In genomic region chr1:35385430-35385829, GRCm38 (mm10) we compare ENCODE assay signal across 9 mouse cellular contexts.
DNase-seq lines count a peak whose midpoint lies in the region; ATAC-seq and TF ChIP-seq lines count a peak whose summit lies in the region.
"Had no signal": no experiment of that assay in that cellular context is flagged by ENCODE, and none has a peak within 500 bp of the region (broad histone marks: within the 10 kb centered on the region; RNA-seq: fewer than 3 reads in every experiment).

No protein-coding gene starts in this region.

- peak overlapping the region; percentile 52 for H3K4me2 ChIP-seq in heart, embryonic 16.5 days (ENCODE audit: low read depth, low read length)

- H3K9me3 ChIP-seq in E14TG2a.4 (ENCODE audit: low read length): no peaks in the 10 kb centered on the region
- no peaks in the 10 kb centered on the region for H3K9me3 ChIP-seq in heart, embryonic 16.5 days (replicated peaks; ENCODE audit: control insufficient read depth, low read length)
- H3K9me3 ChIP-seq: megakaryocyte, embryonic 14.5 days had no signal

- 0 out of 2 replicates have a peak, but pooled peaks have one; percentile 14 for ATAC-seq in heart, embryonic 16.5 days (replicated peaks; ENCODE audit: extremely low read depth, insufficient read depth, low FRiP score)
- peak; percentile 85 for ATAC-seq in megakaryocyte progenitor cell, adult 5-6 weeks (replicated peaks; ENCODE audit: poor library complexity)
- no peak for ATAC-seq in inflammation-experienced regulatory T-cells, adult 6 months

- no peak overlapping the region for H3K27ac ChIP-seq in heart, embryonic 16.5 days (ENCODE audit: low read length)

- no peaks in the 10 kb centered on the region for H3K4me1 ChIP-seq in E14TG2a.4 (replicated peaks; ENCODE audit: low read depth, low read length)
- peaks cover 4% of the 10 kb centered on the region for H3K4me1 ChIP-seq in heart, embryonic 16.5 days (ENCODE audit: control insufficient read depth, insufficient read depth, low read length)
- H3K4me1 ChIP-seq: megakaryocyte, embryonic 14.5 days had no signal

- H3K36me3 ChIP-seq in E14TG2a.4 (ENCODE audit: insufficient read depth, low read length): no peaks in the 10 kb centered on the region
- H3K36me3 ChIP-seq in heart, embryonic 16.5 days (ENCODE audit: control insufficient read depth, insufficient read depth): no peaks in the 10 kb centered on the region

- H3K4me3 ChIP-seq in E14TG2a.4 (replicated peaks; ENCODE audit: low read length): no peak overlapping the region
- peak overlapping the region; percentile 18; the same call in 1 of the 2 replicates for H3K4me3 ChIP-seq in heart, embryonic 16.5 days (ENCODE audit: low read length)
- H3K4me3 ChIP-seq: megakaryocyte, embryonic 14.5 days had no signal

- H3K9ac ChIP-seq in heart, embryonic 16.5 days (ENCODE audit: low read length): no peak overlapping the region

- H3K27me3 ChIP-seq in E14TG2a.4 (ENCODE audit: insufficient read depth, low read length): peaks cover 10% of the 10 kb centered on the region; the same call in 1 of the 2 replicates
- H3K27me3 ChIP-seq in heart, embryonic 16.5 days (ENCODE audit: control insufficient read depth, insufficient read depth, low read length): no peaks in the 10 kb centered on the region
- H3K27me3 ChIP-seq: megakaryocyte, embryonic 14.5 days had no signal

- TF ChIP-seq CTCF in E14TG2a.4 (conservative IDR thresholded peaks at IDR 0.05; ENCODE audit: low read length): peak; percentile 96

- 20% methylated on average over 9 of the region's 9 CpGs for WGBS in heart, embryonic 16.5 days

- DNase-seq in adrenal gland, postnatal 10 days: peak; percentile 92
- DNase-seq in embryo, embryonic 9.5 days (ENCODE audit: extremely low spot score): peak; percentile 72
- DNase-seq in layer of hippocampus, adult 9-11 months: peak; percentile 31
- DNase-seq in spleen, adult 18-20 months: peak; percentile 34 to 70

Comparison
In these comparisons a context has a peak if more than half of its experiments do, and no peak if none do; other contexts are left out.
1. DNase-seq: peak in every context shown above with its lines; median percentile 92 in adrenal gland, postnatal 10 days; 72 in embryo, embryonic 9.5 days; 52 in spleen, adult 18-20 months; 31 in layer of hippocampus, adult 9-11 months.